Mouse (Mus musculus) adrenal gland, postnatal 4 days (tissue): ENCODE measurements around the gene Cpa5. TPM values are rescaled to one million over a fixed set of nuclear protein-coding genes. Genes with fewer than 3 reads are reported as not detected.

Source experiments
- DNase-seq, 2 experiments: peaks; one replicate each; pipeline ENCODE4 v3.0.0; 2021 to 2022; ENCODE audit warnings: low spot score in 2 of 2, mixed read lengths in 2 of 2
- total RNA-seq, 2 experiments: library from RNA; stranded (reverse); gene quantifications; 2 replicates each; pipeline ENCODE4 v1.2.3; 2021

Cpa5 gene
- total RNA-seq, 2 experiments from 2014 or later: not detected

DNA sequence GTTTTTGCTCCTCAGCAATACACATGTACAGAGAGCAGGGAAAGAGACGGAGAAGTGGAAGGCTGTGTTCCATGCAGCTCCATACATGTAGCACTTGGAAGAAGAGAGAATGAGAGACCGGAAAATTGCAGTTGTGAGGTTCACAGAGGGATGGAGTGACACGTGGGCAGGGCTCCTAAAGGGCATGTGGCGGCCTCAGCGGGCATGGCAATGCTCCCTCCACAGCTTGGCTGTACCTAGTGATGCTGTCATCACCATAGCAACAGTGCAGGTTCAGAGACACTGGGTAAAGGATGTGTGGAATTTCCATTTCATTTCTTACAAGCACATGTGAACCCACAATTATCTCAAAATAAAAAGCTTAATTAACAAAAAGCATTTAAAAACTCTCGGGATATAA, 67.7 kb downstream of the Cpa5 start:
- DNase-seq: no peak

DNA sequence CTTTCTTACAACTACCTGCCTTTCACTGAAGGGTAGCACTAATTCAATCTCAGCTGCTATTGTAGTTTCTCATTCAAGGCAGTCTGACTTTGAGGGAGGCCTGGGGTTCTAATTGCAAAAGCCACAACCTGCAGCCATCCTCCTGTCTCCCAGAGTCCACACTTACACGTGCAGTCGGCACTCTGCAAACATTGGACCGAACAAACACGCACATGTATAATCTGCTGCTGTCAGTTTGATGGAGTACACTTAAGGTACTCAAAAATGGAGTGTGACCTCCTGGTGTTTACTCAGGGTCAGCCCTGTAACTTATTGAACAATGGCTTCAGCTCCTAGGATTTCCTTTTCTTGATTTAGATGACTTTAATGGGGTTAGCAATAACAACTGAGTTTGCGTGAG, 68.8 kb downstream of the Cpa5 start:
- no peak for DNase-seq

DNA sequence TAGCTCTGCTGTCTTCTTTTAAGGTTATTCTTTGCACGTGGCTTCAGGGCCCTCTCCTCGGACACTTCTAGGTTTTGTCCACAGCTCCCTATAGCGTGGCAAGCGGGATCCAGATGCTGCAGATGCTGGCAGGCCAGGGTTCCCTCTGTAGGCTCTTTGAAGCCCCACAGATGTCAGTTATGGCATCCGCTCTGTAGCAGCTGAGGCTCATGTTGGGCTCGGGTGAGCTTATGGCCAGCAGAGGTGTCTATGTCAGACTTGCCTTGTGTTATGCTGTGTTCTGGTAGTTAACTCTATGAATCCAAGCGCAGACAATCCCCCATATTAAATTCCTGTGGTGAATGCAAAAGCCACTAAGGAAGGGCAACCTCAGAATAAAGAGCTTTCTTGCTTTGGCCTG, 69.6 kb downstream of the Cpa5 start:
- DNase-seq: no peak

Other genes starting within 250 kb of the Cpa5 start
- gene Zc3hc1, start 220.0 kb upstream of the Cpa5 start, total RNA-seq: 10 to 100 TPM; 31.9 to 32.8 TPM
- gene Klhdc10, start 209.1 kb upstream of the Cpa5 start, total RNA-seq: 10 to 100 TPM; 97.5 to 98.1 TPM
- 10 to 100 TPM; 36.1 to 36.9 TPM for gene Tmem209, start 101.2 kb upstream of the Cpa5 start, total RNA-seq
- gene Ssmem1, start 101.2 kb upstream of the Cpa5 start, total RNA-seq: under 1 TPM; 0.45 to 0.59 TPM
- gene Cpa2, start 69.4 kb upstream of the Cpa5 start, total RNA-seq: 100 to 1,000 TPM in 1 of 2 experiments, 1 to 10 TPM in 1; 2.1 to 257 TPM
- gene Cpa4, start 42.6 kb upstream of the Cpa5 start, total RNA-seq: 1 to 10 TPM; 2.9 to 3.2 TPM
- 100 to 1,000 TPM in 1 of 2 experiments, under 1 TPM in 1; 0.96 to 609 TPM for gene Cpa1, start 28.2 kb downstream of the Cpa5 start, total RNA-seq
- gene Cep41, start 82.7 kb downstream of the Cpa5 start, total RNA-seq: 10 to 100 TPM in 1 of 2 experiments, 1 to 10 TPM in 1; 9.3 to 10.2 TPM
- gene Mest, start 112.5 kb downstream of the Cpa5 start, total RNA-seq: 100 to 1,000 TPM; 359 to 373 TPM